Mouse (Mus musculus) intestine, embryonic 16.5 days (tissue): ENCODE measurements at regions not wholly inside any gene's neighbourhood (a gene's known extent, or its start where the extent isn't known, plus 50 kb on each side); places are given as distances from the start of the nearest gene placed in this dataset.
A peak's percentile ranks its signal among the peaks of the same experiment; 100 is the strongest.

Experiments
- ATAC-seq: fragments of 200-750 bp; cut with Nextera tagmentation; 2 replicates; pipeline ENCODE4 v1.8.0; 2017; ENCODE audit warnings: moderate TSS enrichment, moderate library complexity
- H3K27ac ChIP-seq: fragments of 300-500 bp; sonication (generic); 2 replicates; pipeline ENCODE4 v1.5.1; 2014; ENCODE audit warnings: mild to moderate bottlenecking, low read length
- H3K27me3 ChIP-seq: fragments of 300-500 bp; sonication (generic); replicated peaks from 2 replicates; pipeline ENCODE4 v1.6.1; 2014; ENCODE audit warnings: low read length, control low read depth, mixed read lengths; ENCODE audit not compliant: control insufficient read depth, insufficient read depth
- H3K36me3 ChIP-seq: fragments of 300-500 bp; sonication (generic); 2 replicates; pipeline ENCODE4 v1.6.1; 2014; ENCODE audit warnings: low read length, control low read depth; ENCODE audit not compliant: control insufficient read depth, insufficient read depth
- H3K4me1 ChIP-seq: fragments of 300-500 bp; sonication (generic); 2 replicates; pipeline ENCODE4 v1.6.1; 2014; ENCODE audit warnings: low read length, control low read depth, mixed read lengths; ENCODE audit not compliant: control insufficient read depth, insufficient read depth
- H3K4me2 ChIP-seq: fragments of 300-500 bp; sonication (generic); 2 replicates; pipeline ENCODE4 v1.6.1; 2014; ENCODE audit warnings: low read depth, low read length, control low read depth
- H3K4me3 ChIP-seq: fragments of 300-500 bp; sonication (generic); 2 replicates; pipeline ENCODE4 v1.5.1; 2014; ENCODE audit warnings: mild to moderate bottlenecking, low read length
- H3K9ac ChIP-seq: fragments of 300-500 bp; sonication (generic); 2 replicates; pipeline ENCODE4 v1.6.1; 2014; ENCODE audit warnings: low read depth, low read length
- H3K9me3 ChIP-seq: fragments of 300-500 bp; sonication (generic); 2 replicates; pipeline ENCODE4 v1.6.1; 2016; ENCODE audit warnings: low read length, control low read depth; ENCODE audit not compliant: control insufficient read depth
- WGBS: fragments of 180-500 bp; shearing (Covaris S2); extraction: QIAGEN DNeasy Blood & Tissue Kit; methylation state at CpG from one replicate; pipeline ENCODE4 v1.1.7; 2014; 5-methylcytosine and 5-hydroxymethylcytosine counted together

GRCm38 (mm10) chr2:74291416-74292396 is 287.5 kb downstream of the Lnpk start:
- no peak overlapping the region for H3K9ac ChIP-seq
- 89% methylated on average over 8 of the region's 8 CpGs for WGBS
- no peak overlapping the region for H3K4me3 ChIP-seq
- H3K36me3 ChIP-seq, result no peaks in the 10 kb centered on the region
- H3K4me1 ChIP-seq, result no peaks in the 10 kb centered on the region
- no peak overlapping the region for H3K27ac ChIP-seq
- no peaks in the 10 kb centered on the region for H3K27me3 ChIP-seq
- no peaks in the 10 kb centered on the region for H3K9me3 ChIP-seq
- ATAC-seq, result no peak
- no peak overlapping the region for H3K4me2 ChIP-seq

GRCm38 (mm10) chr2:74285624-74286023 is 293.6 kb downstream of the Lnpk start:
- Histone ChIP-seq H3K27ac (no peak overlapping the region), H3K9ac (no peak overlapping the region), H3K27me3 (no peaks in the 10 kb centered on the region), H3K4me2 (no peak overlapping the region), H3K9me3 (no peaks in the 10 kb centered on the region), H3K4me3 (no peak overlapping the region), H3K36me3 (no peaks in the 10 kb centered on the region), H3K4me1 (no peaks in the 10 kb centered on the region)
- 87% methylated on average over 4 of the region's 4 CpGs for whole genome bisulfite sequencing
- no peak for ATAC-seq

GRCm38 (mm10) chr2:74264963-74265362 is 314.3 kb downstream of the Lnpk start:
- no peak overlapping the region for H3K4me3 ChIP-seq
- H3K27me3 ChIP-seq, result no peaks in the 10 kb centered on the region
- no peak overlapping the region for H3K27ac ChIP-seq
- no peaks in the 10 kb centered on the region for H3K4me1 ChIP-seq
- WGBS, result 58% methylated on average over 6 of the region's 6 CpGs
- no peaks in the 10 kb centered on the region for H3K36me3 ChIP-seq
- no peak overlapping the region for H3K9ac ChIP-seq
- ATAC-seq, result peak; percentile 77
- H3K4me2 ChIP-seq, result no peak overlapping the region
- no peaks in the 10 kb centered on the region for H3K9me3 ChIP-seq

- ATAC-seq, result peak; percentile 95
- WGBS, result 17% methylated on average over 8 of the region's 8 CpGs
Observed at GRCm38 (mm10) chr2:74257034-74257781, 322.0 kb downstream of the Lnpk start.

GRCm38 (mm10) chr2:74247521-74247920 is 331.7 kb downstream of the Lnpk start:
- no peak overlapping the region for H3K4me2 ChIP-seq
- H3K9ac ChIP-seq, result no peak overlapping the region
- H3K27me3 ChIP-seq, result no peaks in the 10 kb centered on the region
- H3K36me3 ChIP-seq, result no peaks in the 10 kb centered on the region
- H3K9me3 ChIP-seq, result no peaks in the 10 kb centered on the region
- WGBS, result 96% methylated on average over 3 of the region's 3 CpGs
- H3K4me1 ChIP-seq, result no peaks in the 10 kb centered on the region
- H3K27ac ChIP-seq, result no peak overlapping the region
- ATAC-seq, result no peak
- H3K4me3 ChIP-seq, result no peak overlapping the region

More at GRCm38 (mm10) chr2:74257034-74257781, 322.0 kb downstream of the Lnpk start:
- H3K4me2 ChIP-seq, result no peak overlapping the region
- H3K9ac ChIP-seq, result no peak overlapping the region
- H3K9me3 ChIP-seq, result no peaks in the 10 kb centered on the region
- H3K27me3 ChIP-seq, result no peaks in the 10 kb centered on the region
- H3K36me3 ChIP-seq, result no peaks in the 10 kb centered on the region
- H3K27ac ChIP-seq, result no peak overlapping the region
- H3K4me1 ChIP-seq, result no peaks in the 10 kb centered on the region
- H3K4me3 ChIP-seq, result no peak overlapping the region

- no peak overlapping the region for H3K4me3 ChIP-seq
- no peak overlapping the region for H3K9ac ChIP-seq
- H3K27me3 ChIP-seq, result no peaks in the 10 kb centered on the region
- H3K9me3 ChIP-seq, result no peaks in the 10 kb centered on the region
- no peak overlapping the region for H3K27ac ChIP-seq
- WGBS, result 83% methylated on average over 4 of the region's 4 CpGs
- no peaks in the 10 kb centered on the region for H3K36me3 ChIP-seq
- no peak for ATAC-seq
- no peak overlapping the region for H3K4me2 ChIP-seq
- no peaks in the 10 kb centered on the region for H3K4me1 ChIP-seq
Observed at GRCm38 (mm10) chr2:74246631-74247030, 332.6 kb downstream of the Lnpk start.

GRCm38 (mm10) chr2:74244203-74244602 is 333.1 kb upstream of the Atp5g3 start:
- no peak overlapping the region for H3K4me3 ChIP-seq
- H3K36me3 ChIP-seq, result no peaks in the 10 kb centered on the region
- no peak overlapping the region for H3K27ac ChIP-seq
- no peaks in the 10 kb centered on the region for H3K9me3 ChIP-seq
- H3K27me3 ChIP-seq, result no peaks in the 10 kb centered on the region
- WGBS, result 77% methylated on average over 6 of the region's 6 CpGs
- H3K4me2 ChIP-seq, result no peak overlapping the region
- H3K9ac ChIP-seq, result no peak overlapping the region
- ATAC-seq, result no peak
- H3K4me1 ChIP-seq, result no peaks in the 10 kb centered on the region

- Histone ChIP-seq H3K4me2 (no peak overlapping the region), H3K4me3 (no peak overlapping the region)
- no peak for ATAC-seq
Observed at GRCm38 (mm10) chr2:74243801-74244200, 332.7 kb upstream of the Atp5g3 start.

GRCm38 (mm10) chr2:74239586-74239985 is 328.5 kb upstream of the Atp5g3 start:
- H3K9me3 ChIP-seq, result no peaks in the 10 kb centered on the region
- no peak for ATAC-seq
- H3K36me3 ChIP-seq, result no peaks in the 10 kb centered on the region
- no peaks in the 10 kb centered on the region for H3K4me1 ChIP-seq
- no peak overlapping the region for H3K4me3 ChIP-seq
- H3K4me2 ChIP-seq, result no peak overlapping the region
- H3K27me3 ChIP-seq, result no peaks in the 10 kb centered on the region
- H3K9ac ChIP-seq, result no peak overlapping the region
- H3K27ac ChIP-seq, result no peak overlapping the region
- 83% methylated on average over 10 of the region's 10 CpGs for WGBS

More at GRCm38 (mm10) chr2:74243801-74244200, 332.7 kb upstream of the Atp5g3 start:
- 45% methylated on average over 9 of the region's 9 CpGs for WGBS
- Histone ChIP-seq H3K4me1 (no peaks in the 10 kb centered on the region), H3K27ac (no peak overlapping the region), H3K36me3 (no peaks in the 10 kb centered on the region), H3K27me3 (no peaks in the 10 kb centered on the region), H3K9me3 (no peaks in the 10 kb centered on the region), H3K9ac (no peak overlapping the region)
